Mouse (Mus musculus): ENCODE results near the gene Slc25a54. TPM values are rescaled to one million over a fixed set of nuclear protein-coding genes. Genes with fewer than 3 reads are reported as not detected.

Gene Slc25a54
- total RNA-seq (2014; fragmentation: Nextera tagmentation): not detected in 2 replicates
- not detected in 2 replicates for total RNA-seq (2017)

- no peak for ATAC-seq (replicated peaks; ENCODE audit: low FRiP score, low TSS enrichment, poor library complexity, severe bottlenecking)
Observed at GRCm38 (mm10) chr3:109080169-109080568, at the start of gene Slc25a54. TSS of gene Slc25a54 (plus strand) at chr3:109080469.

DNA sequence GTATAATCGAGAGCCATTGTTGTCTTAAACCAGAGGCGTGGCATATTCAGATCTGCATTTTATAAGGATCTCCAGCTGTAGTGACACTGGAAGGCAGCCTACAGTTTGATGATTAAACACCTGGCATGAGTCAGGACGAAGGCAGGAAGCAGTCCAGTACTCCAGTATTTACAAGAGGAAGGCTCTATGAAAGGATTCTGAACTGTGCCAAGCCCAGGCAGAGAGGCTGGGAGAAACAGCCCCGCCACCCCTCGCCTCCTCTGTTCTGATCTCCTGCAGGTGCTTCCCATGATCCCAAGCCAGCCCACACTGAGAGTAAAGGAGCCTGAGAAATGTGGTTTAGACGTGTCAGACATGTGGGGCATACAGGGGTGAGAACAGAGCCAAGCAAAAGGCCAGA is 49.5 kb upstream of the Slc25a54 start:
- no peak for ATAC-seq (replicated peaks; ENCODE audit: low FRiP score, low TSS enrichment, poor library complexity, severe bottlenecking)

DNA sequence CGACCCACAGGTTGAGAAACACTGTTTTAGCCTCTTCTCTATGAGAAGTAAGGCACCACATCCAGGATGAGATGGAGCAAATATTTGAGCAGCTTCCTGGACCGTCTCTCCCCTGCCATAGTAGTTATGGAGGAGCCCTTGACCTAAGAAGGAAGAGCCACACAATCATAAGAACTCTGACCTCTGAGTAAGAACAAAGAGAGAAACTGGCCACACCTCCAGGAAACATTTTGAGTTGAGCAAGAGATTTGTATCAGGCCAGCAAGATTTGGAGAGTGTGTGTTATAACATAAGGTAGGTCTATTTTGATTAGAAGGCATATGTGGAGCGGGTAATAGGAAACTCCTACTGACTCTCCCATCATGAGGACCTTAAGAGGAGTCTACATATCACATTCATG is 48.6 kb upstream of the Slc25a54 start:
- ATAC-seq (replicated peaks; ENCODE audit: low FRiP score, low TSS enrichment, poor library complexity, severe bottlenecking): no peak

DNA sequence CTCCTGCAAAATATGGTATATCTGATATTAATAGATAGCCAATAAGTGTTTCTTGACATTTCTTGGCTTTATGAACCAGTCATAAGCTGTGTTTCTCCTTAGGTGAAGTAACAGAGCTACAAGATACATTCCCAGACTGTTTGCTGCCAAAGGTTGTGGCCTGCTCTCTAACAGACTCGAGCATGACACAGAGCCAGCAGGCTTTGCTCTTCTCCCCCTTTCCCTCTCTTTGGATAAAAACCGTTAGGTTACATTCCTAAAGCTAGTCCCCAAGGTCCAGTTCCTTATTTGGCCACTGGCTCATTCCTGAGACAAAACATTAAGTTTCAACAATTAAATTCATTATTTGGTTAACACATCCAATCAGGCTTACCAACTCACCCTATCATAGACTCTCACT is 48.0 kb upstream of the Slc25a54 start:
- no peak for ATAC-seq (replicated peaks; ENCODE audit: low FRiP score, low TSS enrichment, poor library complexity, severe bottlenecking)

DNA sequence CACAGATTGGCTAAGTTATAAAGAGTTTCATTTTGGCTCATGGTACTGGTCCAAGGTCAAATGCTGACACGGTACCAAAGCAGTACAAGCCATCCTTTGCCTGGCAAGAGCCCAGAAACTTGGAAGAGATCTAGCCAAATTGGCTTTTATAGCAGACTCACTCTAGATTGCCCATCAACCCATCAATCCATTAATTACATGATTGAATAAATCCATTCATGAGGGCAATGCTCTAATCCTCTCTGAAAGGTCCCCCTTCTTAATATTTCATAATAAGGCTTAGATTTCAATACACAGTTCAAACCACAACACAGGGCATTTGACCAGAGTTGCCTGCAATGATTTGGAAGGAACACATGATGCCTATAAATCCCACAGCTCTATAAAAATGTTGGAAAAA is 45.9 kb upstream of the Slc25a54 start:
- ATAC-seq (replicated peaks; ENCODE audit: low FRiP score, low TSS enrichment, poor library complexity, severe bottlenecking): no peak

- ATAC-seq (replicated peaks; ENCODE audit: low FRiP score, low TSS enrichment, poor library complexity, severe bottlenecking): no peak
Observed at GRCm38 (mm10) chr3:109040908-109041307, 39.4 kb upstream of the Slc25a54 start.

DNA sequence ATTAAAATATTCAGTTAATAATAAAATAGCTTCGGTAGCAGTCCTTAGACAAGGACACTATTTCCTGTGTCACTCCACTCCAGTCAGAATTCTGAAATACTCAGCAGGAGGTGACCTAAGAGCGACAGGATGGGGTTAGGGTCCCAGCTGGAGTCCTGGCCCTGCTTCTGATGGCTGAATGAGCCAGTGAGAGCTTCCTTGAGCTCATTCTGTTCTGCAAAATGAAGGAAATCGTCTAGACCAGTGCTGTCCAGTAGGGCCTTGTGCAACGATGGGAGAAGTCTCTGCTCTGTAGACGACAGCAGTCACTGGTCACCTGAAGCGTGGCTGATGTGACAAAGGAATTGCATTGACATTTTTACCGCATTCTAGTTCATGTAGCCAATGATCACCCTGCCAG is 36.9 kb upstream of the Slc25a54 start:
- no peak for ATAC-seq (replicated peaks; ENCODE audit: low FRiP score, low TSS enrichment, poor library complexity, severe bottlenecking)

- ATAC-seq (replicated peaks; ENCODE audit: low FRiP score, low TSS enrichment, poor library complexity, severe bottlenecking): no peak
Observed at GRCm38 (mm10) chr3:109046428-109046827, 33.8 kb upstream of the Slc25a54 start.

GRCm38 (mm10) chr3:109047707-109048283 is 32.5 kb upstream of the Slc25a54 start:
- ATAC-seq (replicated peaks; ENCODE audit: low FRiP score, low TSS enrichment, poor library complexity, severe bottlenecking): no peak

GRCm38 (mm10) chr3:109051056-109051945 is 29.0 kb upstream of the Slc25a54 start:
- ATAC-seq (replicated peaks; ENCODE audit: low FRiP score, low TSS enrichment, poor library complexity, severe bottlenecking): peak; percentile 75

- no peak for ATAC-seq (replicated peaks; ENCODE audit: low FRiP score, low TSS enrichment, poor library complexity, severe bottlenecking)
Observed at GRCm38 (mm10) chr3:109051946-109052331, 28.3 kb upstream of the Slc25a54 start.

DNA sequence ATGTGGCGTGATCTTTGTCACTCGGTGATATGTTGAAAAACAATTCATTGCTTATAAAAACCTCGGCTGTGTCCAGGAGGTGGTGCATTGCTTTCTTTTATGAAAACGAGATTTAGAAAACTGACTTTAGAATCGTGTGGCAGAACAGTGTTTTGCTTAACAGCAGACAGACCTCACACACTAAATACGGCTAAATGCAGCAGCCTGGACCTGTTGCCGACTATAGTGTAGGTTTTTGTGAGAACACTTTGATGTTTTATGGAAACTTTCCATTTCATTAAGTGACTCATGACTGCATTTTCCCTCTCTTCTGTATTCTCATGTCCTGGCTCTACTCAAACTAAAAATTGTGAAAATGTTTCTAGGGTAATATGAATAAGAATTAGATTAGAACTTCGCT is 20.4 kb upstream of the Slc25a54 start:
- ATAC-seq (replicated peaks; ENCODE audit: low FRiP score, low TSS enrichment, poor library complexity, severe bottlenecking): no peak

GRCm38 (mm10) chr3:109062391-109062790 is 17.9 kb upstream of the Slc25a54 start:
- no peak for ATAC-seq (replicated peaks; ENCODE audit: low FRiP score, low TSS enrichment, poor library complexity, severe bottlenecking)

DNA sequence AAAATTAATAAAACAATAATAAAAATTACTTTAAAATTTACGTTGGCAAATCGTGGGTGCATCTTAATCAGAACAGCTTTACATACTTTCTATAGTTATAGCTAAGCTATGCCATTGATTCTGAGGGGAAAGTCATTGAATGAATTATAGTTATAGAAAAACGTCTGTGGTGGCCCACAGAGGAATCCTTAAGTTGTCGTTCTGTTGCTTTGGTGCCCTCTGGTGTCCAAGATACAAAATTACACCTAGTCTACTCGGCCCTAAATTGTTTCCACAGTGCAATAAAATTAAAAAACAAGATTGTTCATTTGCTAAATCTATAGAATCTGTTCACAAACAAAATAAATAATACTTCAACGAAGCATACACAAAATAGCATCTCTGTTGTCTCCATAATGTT is 17.3 kb upstream of the Slc25a54 start:
- ATAC-seq (replicated peaks; ENCODE audit: low FRiP score, low TSS enrichment, poor library complexity, severe bottlenecking): peak; percentile 85

- ATAC-seq (replicated peaks; ENCODE audit: low FRiP score, low TSS enrichment, poor library complexity, severe bottlenecking): no peak
Observed at GRCm38 (mm10) chr3:109084418-109084817, 4.1 kb downstream of the Slc25a54 start.

GRCm38 (mm10) chr3:109088460-109088859 is 8.2 kb downstream of the Slc25a54 start:
- ATAC-seq (replicated peaks; ENCODE audit: low FRiP score, low TSS enrichment, poor library complexity, severe bottlenecking): no peak

- ATAC-seq (replicated peaks; ENCODE audit: low FRiP score, low TSS enrichment, poor library complexity, severe bottlenecking): no peak
Observed at GRCm38 (mm10) chr3:109104702-109105101, 24.4 kb downstream of the Slc25a54 start.

GRCm38 (mm10) chr3:109117136-109117535 is 36.9 kb downstream of the Slc25a54 start:
- ATAC-seq (replicated peaks; ENCODE audit: low FRiP score, low TSS enrichment, poor library complexity, severe bottlenecking): no peak

GRCm38 (mm10) chr3:109119562-109119961 is 39.3 kb downstream of the Slc25a54 start:
- ATAC-seq (replicated peaks; ENCODE audit: low FRiP score, low TSS enrichment, poor library complexity, severe bottlenecking): no peak

- no peak for ATAC-seq (replicated peaks; ENCODE audit: low FRiP score, low TSS enrichment, poor library complexity, severe bottlenecking)
Observed at GRCm38 (mm10) chr3:109119973-109120372, 39.7 kb downstream of the Slc25a54 start.
